Mouse (Mus musculus) olfactory bulb, adult 2 months (tissue): Measurements from ENCODE around the gene Dkkl1.

ENCODE experiments used
- CTCF ChIP-seq: fragments of 200-500 bp; IDR thresholded peaks from 2 replicates; pipeline ENCODE4 v1.5.1; 2012; ENCODE audit warnings: low read depth, mild to moderate bottlenecking, low read length, moderate library complexity; ENCODE audit not compliant: insufficient read depth
- POLR2A ChIP-seq: fragments of 200-500 bp; IDR thresholded peaks from 2 replicates; pipeline ENCODE4 v1.6.1; 2012; ENCODE audit warnings: mild to moderate bottlenecking, low read depth, low read length, moderate library complexity; ENCODE audit not compliant: insufficient read depth

DNA sequence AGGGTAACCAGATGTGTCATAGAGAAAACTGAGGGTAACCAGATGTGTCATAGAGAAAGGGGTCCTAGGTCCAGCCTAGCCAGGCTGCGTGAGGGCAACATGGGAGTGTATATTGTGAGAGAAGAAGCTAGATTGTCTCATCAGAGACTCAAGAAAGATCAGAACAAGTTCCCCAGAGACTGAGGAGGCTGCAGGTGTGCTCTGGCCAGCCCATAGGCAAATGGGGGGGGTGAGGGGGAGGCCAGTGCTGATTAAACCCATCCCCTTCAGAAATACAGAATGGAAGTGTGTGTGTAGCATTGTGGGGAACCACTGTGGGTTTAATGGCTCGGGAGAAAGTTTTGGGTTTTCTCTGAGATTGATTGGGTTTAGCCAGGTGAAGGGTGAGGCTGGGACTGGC, 9.7 kb upstream of the Dkkl1 start:
- no peak for TF ChIP-seq POLR2A
- TF ChIP-seq CTCF: no peak
